Mouse (Mus musculus) embryonic fibroblast, embryonic 13.5 days (primary cell): ENCODE measurements around the gene Tmem221. TPM values are rescaled to one million over a fixed set of nuclear protein-coding genes. Genes with fewer than 3 reads are reported as not detected.

ENCODE experiments used
- H3K27ac ChIP-seq: 2 replicates; pipeline ENCODE4 v1.5.1; 2012; ENCODE audit warnings: low read length, control low read depth, inconsistent platforms; ENCODE audit not compliant: insufficient read depth
- H3K4me1 ChIP-seq: 2 replicates; pipeline ENCODE4 v1.6.1; 2011; ENCODE audit warnings: low read length; ENCODE audit not compliant: control insufficient read depth, insufficient read depth
- H3K4me3 ChIP-seq: 2 replicates; pipeline ENCODE4 v1.5.1; 2011; ENCODE audit warnings: mild to moderate bottlenecking, control low read depth, low read length; ENCODE audit not compliant: insufficient read depth
- CTCF ChIP-seq: IDR thresholded peaks from 2 replicates; pipeline ENCODE4 v1.5.1; 2011; ENCODE audit warnings: mild to moderate bottlenecking, control low read depth, low read length, moderate library complexity, borderline replicate concordance; ENCODE audit not compliant: insufficient read depth
- POLR2A ChIP-seq: IDR thresholded peaks from 2 replicates; pipeline ENCODE4 v1.6.1; 2011; ENCODE audit warnings: low read depth, mild to moderate bottlenecking, control low read depth, low read length, moderate library complexity
- polyA plus RNA-seq: library from polyadenylated mRNA; stranded (reverse); fragments of >200 nt; gene quantifications from 2 replicates; pipeline ENCODE4 v1.2.4, GENCODE M21; 2011; ENCODE audit warnings: low read depth; ENCODE audit not compliant: missing spikeins, insufficient read length

The Tmem221 gene
- polyA plus RNA-seq, 1 experiment: 0.32 TPM

- no peak for TF ChIP-seq CTCF
- TF ChIP-seq POLR2A: no peak
- Histone ChIP-seq H3K4me1 (peaks cover 4% of the 10 kb centered on the region), H3K4me3 (no peak overlapping the region), H3K27ac (no peak overlapping the region)
These were observed 45.5 kb downstream of the Tmem221 start for GRCm38 (mm10) chr8:71513018-71513754.

GRCm38 (mm10) chr8:71511644-71512043, 47.0 kb downstream of the Tmem221 start, which contains the start of gene Plvap:
Gene Plvap, minus strand, starts transcription at chr8:71511752.
- Histone ChIP-seq H3K4me1 (peaks cover 4% of the 10 kb centered on the region), H3K4me3 (no peak within 1 kb of the TSS), H3K27ac (no peak within 1 kb of the TSS)
- TF ChIP-seq POLR2A: no peak
- no peak for TF ChIP-seq CTCF

- TF ChIP-seq CTCF (no peak), POLR2A (no peak)
- Histone ChIP-seq H3K4me3 (no peak overlapping the region), H3K27ac (no peak overlapping the region), H3K4me1 (peaks cover 4% of the 10 kb centered on the region)
These were observed 49.4 kb downstream of the Tmem221 start for GRCm38 (mm10) chr8:71509316-71509715.

DNA sequence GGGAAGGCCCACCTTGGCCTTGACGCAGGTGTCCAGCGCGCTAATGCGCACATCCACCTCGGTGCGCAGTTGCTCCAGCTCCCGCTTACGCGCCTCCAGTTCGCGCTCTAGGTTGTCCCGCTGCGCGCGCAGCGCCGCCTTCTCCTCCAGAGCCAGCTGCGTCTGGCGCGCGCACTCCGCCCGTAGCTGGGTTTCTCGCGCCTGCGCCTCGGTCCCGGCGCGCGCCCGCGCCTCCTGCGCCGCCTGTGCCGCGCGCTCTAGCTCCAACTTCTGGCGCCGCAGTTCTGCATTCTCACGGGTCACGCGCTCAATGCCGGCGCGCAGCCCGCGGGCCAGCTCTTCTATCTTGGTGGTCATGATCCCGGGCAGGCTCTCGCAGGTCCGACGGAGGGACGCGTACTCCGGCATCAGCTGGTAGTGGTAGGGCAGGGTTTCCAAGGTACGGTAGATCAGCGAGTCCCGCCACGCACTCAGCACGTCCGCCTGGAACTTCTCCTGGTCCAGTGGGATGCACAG, 51.0 kb downstream of the Tmem221 start:
- Histone ChIP-seq H3K4me3 (peak overlapping the region; percentile 25), H3K27ac (no peak overlapping the region), H3K4me1 (peaks cover 4% of the 10 kb centered on the region)
- TF ChIP-seq CTCF (no peak), POLR2A (no peak)

DNA sequence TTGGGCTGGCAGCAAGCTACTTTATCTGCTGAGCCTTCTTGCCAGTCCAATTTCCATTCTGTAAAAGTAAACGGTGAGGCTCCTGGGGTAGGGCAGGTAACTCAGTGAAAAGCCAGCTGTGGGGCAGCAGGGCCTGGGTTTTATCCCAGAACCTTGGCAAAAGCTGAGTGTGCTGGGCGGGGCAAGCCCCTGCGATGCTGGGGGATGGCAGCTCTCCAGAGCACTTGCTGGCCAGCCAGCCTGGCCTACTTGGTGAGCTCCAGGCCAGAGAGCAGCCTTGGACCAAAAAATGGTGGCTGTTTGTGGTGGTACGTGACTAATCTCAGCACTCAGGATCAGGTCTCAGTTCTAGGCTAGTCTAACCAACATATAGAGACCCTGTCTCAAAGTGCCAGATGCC, 52.7 kb downstream of the Tmem221 start:
- no peak for TF ChIP-seq CTCF
- no peak for TF ChIP-seq POLR2A
- peaks cover 4% of the 10 kb centered on the region for H3K4me1 ChIP-seq
- H3K4me3 ChIP-seq: no peak overlapping the region
- H3K27ac ChIP-seq: no peak overlapping the region

GRCm38 (mm10) chr8:71505326-71505725, 53.3 kb downstream of the Tmem221 start:
- no peak overlapping the region for H3K4me3 ChIP-seq
- TF ChIP-seq POLR2A (no peak), CTCF (no peak)
- no peak overlapping the region for H3K27ac ChIP-seq
- H3K4me1 ChIP-seq: peaks cover 4% of the 10 kb centered on the region

- Histone ChIP-seq H3K4me3 (no peak overlapping the region), H3K4me1 (no peaks in the 10 kb centered on the region), H3K27ac (no peak overlapping the region)
- TF ChIP-seq POLR2A (no peak), CTCF (no peak)
These were observed 54.3 kb downstream of the Tmem221 start for GRCm38 (mm10) chr8:71504349-71504748.

Other genes starting within 250 kb of the Tmem221 start
- gene Use1, start 192.0 kb downstream of the Tmem221 start, polyA plus RNA-seq: 94.8 and 97.6 TPM in 2 replicates
- gene Ocel1, start 187.6 kb downstream of the Tmem221 start, polyA plus RNA-seq: 2.3 and 3.2 TPM in 2 replicates
- gene Nr2f6, start 176.9 kb downstream of the Tmem221 start, polyA plus RNA-seq: 40.8 and 48.9 TPM in 2 replicates
- gene Ushbp1, start 163.1 kb downstream of the Tmem221 start, polyA plus RNA-seq: not detected in 2 replicates
- 84.5 and 91.6 TPM in 2 replicates for gene Babam1, start 162.0 kb downstream of the Tmem221 start, polyA plus RNA-seq
- gene Ankle1, start 152.9 kb downstream of the Tmem221 start, polyA plus RNA-seq: 3.9 and 5.7 TPM in 2 replicates
- gene Abhd8, start 95.2 kb downstream of the Tmem221 start, polyA plus RNA-seq: 19.4 and 20.9 TPM in 2 replicates
- gene Mrpl34, start 93.9 kb downstream of the Tmem221 start, polyA plus RNA-seq: 36.9 and 50.5 TPM in 2 replicates
- 63.1 and 70.4 TPM in 2 replicates for gene Dda1, start 89.7 kb downstream of the Tmem221 start, polyA plus RNA-seq
- gene Ano8, start 72.9 kb downstream of the Tmem221 start, polyA plus RNA-seq: 15.4 and 15.6 TPM in 2 replicates
- 10.5 and 12.5 TPM in 2 replicates for gene Gtpbp3, start 70.8 kb downstream of the Tmem221 start, polyA plus RNA-seq
- 0.33 and 0.44 TPM in 2 replicates for gene Plvap, start 47.1 kb downstream of the Tmem221 start, polyA plus RNA-seq
- gene Ccdc194, start 33.2 kb downstream of the Tmem221 start, polyA plus RNA-seq: not detected in 2 replicates
- gene Bst2, start 21.4 kb downstream of the Tmem221 start, polyA plus RNA-seq: 102 and 107 TPM in 2 replicates
- 38.3 and 39.4 TPM in 2 replicates for gene Mvb12a, start 15.9 kb downstream of the Tmem221 start, polyA plus RNA-seq
- gene Nxnl1, start 7.7 kb upstream of the Tmem221 start, polyA plus RNA-seq: not detected in 2 replicates
- 13.7 and 17.7 TPM in 2 replicates for gene Slc27a1, start 10.0 kb upstream of the Tmem221 start, polyA plus RNA-seq
- 86.0 and 99.4 TPM in 2 replicates for gene Pgls, start 33.3 kb upstream of the Tmem221 start, polyA plus RNA-seq
- gene Fam129c, start 38.8 kb upstream of the Tmem221 start, polyA plus RNA-seq: 1.8 and 3.0 TPM in 2 replicates
- gene Colgalt1, start 52.1 kb upstream of the Tmem221 start, polyA plus RNA-seq: 147 and 163 TPM in 2 replicates
- 1.9 and 2.6 TPM in 2 replicates for gene Unc13a, start 112.9 kb upstream of the Tmem221 start, polyA plus RNA-seq
- gene Jak3, start 117.4 kb upstream of the Tmem221 start, polyA plus RNA-seq: 5.0 and 6.1 TPM in 2 replicates
- gene Insl3, start 130.3 kb upstream of the Tmem221 start, polyA plus RNA-seq: 1.4 TPM in 1 of 2 replicates, not detected in the other
- gene B3gnt3, start 142.9 kb upstream of the Tmem221 start, polyA plus RNA-seq: 0.67 and 1.1 TPM in 2 replicates
- gene Fcho1, start 166.8 kb upstream of the Tmem221 start, polyA plus RNA-seq: not detected in 2 replicates